Mouse (Mus musculus) v-Abl transformed pro-B cells (cell line): ENCODE results near the gene Ppfia2.

ENCODE experiments used
- in situ Hi-C, 2 experiments: fragments of 400-800 bp; cut with MboI; formaldehyde crosslinking; loops; one replicate each; pipeline ENCODE4 v1.15.1; 2025; ENCODE audit not compliant: unreplicated experiment in 2 of 2

Gene Ppfia2

DNA sequence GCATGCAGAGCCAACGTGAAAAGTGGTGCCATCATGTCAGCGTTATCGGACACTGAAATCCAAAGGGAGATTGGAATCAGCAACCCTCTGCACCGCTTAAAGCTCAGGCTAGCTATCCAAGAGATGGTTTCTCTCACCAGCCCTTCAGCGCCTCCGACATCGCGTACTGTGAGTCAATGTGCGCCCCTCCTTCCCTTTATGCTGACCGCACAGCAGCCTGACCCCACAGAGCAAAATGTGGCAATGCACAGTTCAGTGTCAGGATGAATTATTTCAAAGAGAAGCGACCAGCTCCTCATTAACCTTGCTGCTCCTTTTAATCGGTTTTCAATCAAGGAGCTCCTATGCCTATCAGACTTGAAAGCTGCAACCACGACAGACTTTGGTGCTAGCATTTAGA lies 426.2 kb downstream of the Ppfia2 start:
- in situ Hi-C loops, result no loop called here

DNA sequence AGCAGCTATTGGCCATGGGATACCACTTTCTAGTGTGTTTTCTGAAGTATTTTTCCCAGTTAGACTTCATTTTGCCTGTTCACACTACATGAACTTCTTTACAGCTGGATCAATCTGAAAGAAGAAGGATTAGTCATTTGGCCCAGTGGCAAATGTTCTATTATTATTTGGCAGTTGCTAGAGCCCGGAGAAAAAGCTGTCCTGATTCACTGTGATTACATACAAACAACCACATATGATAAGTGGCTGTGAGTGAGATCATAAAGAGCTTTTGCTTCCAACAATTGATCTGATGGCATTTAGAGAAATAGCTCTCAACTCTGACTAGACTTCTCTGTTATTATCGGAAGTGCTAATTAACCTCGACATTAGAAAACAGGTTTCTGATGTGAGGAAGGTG lies 440.0 kb downstream of the Ppfia2 start:
- in situ Hi-C loops, result no loop called here

DNA sequence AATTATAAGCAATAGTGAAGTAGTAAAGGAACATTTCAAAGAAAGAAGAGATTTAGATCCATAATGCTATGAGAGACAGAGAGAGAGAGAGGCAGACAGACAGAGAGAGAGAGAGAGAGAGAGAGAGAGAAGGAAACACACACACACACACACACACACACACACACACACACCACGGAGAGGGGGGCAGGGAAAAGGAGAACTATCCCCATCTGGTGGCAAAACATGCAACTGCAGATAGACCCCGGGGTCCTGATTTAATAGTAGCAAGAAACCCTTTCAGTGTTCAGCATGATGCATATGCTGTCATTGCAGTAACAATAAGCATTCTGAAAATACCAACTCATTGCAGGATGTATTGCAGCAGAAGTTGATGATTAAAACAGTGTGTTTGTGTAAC lies 442.9 kb downstream of the Ppfia2 start:
- in situ Hi-C loops, result no loop called here

DNA sequence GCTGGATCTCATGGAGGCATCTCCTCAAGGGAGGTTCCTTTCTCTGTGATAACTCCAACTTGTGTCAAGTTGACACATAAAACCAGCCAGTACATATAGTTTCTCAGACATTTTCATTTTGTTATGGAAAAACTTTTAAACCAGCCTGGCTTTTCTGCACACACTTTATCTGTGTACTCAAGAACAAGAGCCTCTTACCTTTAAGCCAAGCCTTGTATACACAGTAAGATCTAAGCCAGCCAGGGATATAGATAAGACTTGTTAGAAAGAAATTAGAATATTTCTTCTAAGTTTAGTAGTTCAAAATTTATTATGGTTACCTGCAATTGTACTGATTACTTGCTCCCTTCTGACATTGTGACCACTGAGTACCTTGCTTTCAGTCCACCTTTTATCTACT lies 444.1 kb downstream of the Ppfia2 start:
- in situ Hi-C loops, result no loop called here

DNA sequence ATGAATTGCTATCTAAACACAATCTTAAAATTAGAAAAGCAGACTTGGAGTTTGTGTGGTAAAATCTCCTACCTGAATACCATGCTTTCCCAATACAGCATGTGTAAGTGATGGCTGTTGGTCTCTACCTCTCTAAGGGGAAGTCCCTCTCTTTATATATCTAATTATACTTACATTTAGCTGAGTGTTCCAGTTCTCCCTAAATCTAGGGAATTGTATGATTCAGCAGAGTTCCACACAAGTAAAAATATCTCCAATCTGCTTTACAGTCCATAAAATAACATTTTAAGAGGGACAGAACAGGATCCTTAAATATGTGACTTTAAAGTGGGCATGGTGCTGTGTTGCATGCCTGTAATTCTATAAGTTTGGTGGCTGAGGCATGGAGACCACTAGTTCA lies 444.7 kb downstream of the Ppfia2 start:
- in situ Hi-C loops, result no loop called here

DNA sequence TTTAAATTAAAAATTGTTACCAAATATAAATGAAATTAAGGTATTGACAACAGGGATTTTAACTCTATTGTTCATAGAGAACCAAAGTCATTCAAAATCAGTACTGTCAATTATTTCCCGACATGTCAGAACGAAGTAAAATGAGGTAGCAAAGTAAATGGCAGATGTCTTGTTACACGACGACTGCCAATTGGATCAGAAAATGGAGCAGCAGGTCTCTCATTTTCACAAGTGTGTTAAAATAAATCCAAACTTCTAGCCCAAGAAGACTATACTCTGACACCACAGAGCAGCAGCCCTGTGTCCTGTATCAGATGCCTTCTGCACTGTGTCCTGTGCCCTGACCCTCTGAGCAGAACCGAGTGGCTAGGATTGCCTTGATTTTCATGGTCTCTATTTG lies 454.2 kb downstream of the Ppfia2 start:
- in situ Hi-C loops, result no loop called here

DNA sequence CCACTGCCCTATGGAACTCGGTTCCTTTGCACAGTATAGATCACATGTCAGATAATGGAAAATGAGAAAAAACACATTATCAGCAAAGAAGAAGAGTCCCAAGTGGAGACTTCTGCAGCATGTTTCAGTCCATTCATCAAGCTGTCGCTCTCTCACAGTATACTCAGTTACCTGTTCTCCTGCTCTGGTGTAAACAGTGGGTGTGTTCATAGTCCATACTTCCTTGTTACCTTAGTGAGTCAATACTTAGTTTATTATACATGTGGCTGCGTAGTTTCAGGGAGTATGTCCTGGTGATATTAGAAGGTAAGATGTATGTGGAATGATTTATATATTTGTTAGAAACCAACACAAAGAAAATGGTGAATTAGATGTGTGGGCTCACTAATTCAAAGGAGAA lies 454.7 kb downstream of the Ppfia2 start:
- in situ Hi-C loops, result no loop called here

DNA sequence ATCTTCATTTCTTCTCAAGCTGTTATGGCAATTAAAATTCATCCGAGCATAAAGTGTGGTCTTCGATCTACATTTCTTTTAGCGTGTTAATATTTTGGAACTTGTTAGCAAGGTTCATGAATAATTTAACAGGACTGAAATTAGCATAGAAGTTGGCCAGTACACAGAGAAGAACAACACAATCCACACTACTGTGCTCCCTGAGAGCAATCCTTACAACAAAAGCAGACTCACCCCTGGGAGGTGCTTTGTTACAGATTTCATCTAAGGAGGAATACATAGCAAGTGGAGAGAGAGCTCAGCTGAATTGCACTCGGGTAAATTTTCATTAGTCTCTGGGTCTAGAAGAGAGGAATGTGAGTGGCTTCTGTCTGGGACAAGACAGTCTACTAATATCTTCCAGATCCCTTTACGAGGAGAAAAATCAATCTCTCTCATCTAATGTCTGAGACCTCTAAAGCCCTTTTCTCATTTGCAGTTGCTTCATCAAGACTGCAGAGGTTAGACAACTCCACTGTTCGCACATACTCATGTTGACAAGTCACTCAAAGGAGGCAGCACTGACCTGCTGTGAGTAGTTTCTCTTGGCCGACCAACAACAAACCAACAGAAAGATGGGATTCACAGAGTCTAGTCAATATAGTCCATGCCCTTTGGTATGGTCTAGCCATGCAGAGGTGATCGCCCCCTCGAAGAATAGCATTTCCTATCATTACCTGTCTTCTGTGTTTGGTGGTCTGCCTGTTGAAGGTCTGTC lies 458.6 kb downstream of the Ppfia2 start:
- in situ Hi-C loops, result no loop called here

DNA sequence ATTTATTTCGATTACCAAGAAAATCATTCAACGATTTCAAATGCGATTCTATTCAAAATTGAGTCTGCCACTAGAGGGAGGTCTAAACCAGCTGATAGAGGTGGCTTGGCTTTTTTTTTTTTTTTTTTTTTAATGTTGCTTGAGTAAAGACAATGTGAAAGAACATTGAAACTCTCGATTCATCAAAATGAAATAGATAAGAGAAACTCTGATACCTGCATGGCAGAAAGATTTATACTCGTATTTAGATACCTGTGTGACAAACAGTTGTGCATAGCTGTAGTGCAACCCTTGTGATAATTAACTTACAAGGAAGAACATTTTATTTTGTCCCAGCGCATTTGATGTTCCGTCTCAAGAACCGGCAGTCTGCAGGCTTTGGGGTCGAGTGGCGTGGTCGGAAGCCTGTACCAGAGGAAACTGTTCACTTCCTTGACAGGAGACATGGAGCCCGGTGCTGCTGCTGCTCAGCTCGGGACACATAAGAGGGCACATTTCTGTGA lies 462.5 kb downstream of the Ppfia2 start:
- in situ Hi-C loops, result no loop called here

DNA sequence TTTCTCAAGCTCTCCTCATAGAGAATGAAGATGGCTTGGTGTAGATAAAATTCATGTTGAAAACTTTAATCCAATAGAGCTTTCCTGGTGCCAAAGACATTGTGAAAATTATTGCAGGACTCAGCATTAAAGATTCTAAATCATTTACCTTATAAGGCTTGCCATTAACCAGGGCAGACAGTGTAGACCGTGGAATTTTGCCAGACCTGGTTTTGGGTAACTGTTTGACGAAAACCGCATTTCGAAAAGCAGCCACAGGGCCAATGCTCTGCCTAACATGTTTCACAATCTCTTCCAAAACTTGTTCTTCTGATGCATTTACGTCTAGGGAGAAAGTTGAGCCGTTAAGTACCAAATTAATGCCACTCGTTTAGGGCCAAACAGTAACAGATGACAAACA lies 466.9 kb downstream of the Ppfia2 start:
- in situ Hi-C loops, result no loop called here

DNA sequence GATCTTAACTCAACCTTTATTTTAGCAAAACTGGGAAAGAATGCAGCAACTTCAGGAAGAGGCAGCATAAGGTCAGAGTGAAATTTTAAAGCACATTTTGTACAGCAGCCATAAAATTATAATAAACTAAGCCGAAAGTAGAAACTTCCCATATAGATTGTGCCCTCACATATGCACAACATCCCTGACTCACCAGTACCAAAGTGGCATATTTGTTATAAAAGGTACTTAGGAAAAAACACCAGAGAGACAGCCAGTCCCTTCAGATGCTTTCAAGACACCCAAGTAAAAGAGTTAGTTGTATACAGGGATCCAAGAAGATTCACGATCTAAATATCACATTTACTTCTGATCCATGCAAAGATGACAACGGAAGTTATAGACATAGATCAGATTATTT lies 468.7 kb downstream of the Ppfia2 start:
- in situ Hi-C loops, result no loop called here

DNA sequence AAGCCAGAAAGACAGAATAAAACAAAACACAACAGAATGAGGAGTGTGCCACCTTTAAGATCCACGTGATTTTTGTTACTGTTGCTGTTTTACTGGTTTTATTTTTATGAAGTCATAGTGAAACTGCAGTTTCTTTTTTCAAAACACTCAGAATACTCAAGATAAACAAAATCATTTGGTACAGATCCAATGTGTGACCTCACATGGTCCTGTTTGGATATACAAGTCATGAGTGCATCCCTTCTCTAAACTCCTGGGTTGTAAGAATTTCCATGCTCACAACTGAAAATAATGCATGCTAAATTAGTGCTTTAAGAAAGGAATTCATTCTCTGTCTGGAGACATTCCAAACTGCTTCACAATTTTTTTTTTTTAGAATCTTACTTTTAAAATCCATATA lies 469.3 kb downstream of the Ppfia2 start:
- in situ Hi-C loops, result no loop called here

DNA sequence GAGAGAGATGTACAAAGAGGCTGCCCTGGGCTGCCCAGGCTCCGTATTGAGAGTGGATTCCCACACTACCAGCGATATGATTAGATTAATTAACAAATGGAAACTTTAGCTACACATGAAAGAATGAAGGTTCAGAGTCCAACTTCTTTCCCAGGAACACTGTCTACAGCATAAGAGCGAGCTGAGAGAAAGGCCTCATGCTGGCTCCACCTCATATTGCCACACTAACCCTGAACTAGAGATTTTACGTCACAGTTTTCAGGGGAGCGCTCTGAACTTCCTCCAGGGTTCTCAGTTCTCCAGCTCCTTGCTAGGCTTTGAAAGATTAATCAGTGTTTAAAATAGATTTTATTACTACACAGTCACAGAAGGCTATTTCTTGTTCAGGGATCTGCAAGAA lies 471.2 kb downstream of the Ppfia2 start:
- in situ Hi-C loops, result no loop called here

DNA sequence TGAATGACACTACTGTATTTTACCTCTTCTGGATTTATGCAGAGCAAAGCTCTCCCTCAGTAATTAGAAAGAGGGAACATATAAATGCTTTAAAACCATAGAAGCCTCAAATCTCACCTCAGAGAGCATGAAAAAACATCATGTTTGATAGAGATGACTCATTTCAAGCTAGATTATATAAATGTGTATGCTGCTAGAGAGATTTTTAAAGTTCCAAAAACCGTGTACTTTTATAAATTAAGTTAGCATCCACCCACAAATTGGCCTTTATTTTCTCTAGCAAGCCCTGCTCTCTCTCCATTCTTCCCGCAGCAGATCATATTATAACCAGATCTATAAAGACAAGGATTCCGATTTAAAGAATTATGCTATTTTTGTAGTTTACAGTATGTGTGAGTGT lies 488.9 kb downstream of the Ppfia2 start:
- in situ Hi-C loops, result no loop called here

DNA sequence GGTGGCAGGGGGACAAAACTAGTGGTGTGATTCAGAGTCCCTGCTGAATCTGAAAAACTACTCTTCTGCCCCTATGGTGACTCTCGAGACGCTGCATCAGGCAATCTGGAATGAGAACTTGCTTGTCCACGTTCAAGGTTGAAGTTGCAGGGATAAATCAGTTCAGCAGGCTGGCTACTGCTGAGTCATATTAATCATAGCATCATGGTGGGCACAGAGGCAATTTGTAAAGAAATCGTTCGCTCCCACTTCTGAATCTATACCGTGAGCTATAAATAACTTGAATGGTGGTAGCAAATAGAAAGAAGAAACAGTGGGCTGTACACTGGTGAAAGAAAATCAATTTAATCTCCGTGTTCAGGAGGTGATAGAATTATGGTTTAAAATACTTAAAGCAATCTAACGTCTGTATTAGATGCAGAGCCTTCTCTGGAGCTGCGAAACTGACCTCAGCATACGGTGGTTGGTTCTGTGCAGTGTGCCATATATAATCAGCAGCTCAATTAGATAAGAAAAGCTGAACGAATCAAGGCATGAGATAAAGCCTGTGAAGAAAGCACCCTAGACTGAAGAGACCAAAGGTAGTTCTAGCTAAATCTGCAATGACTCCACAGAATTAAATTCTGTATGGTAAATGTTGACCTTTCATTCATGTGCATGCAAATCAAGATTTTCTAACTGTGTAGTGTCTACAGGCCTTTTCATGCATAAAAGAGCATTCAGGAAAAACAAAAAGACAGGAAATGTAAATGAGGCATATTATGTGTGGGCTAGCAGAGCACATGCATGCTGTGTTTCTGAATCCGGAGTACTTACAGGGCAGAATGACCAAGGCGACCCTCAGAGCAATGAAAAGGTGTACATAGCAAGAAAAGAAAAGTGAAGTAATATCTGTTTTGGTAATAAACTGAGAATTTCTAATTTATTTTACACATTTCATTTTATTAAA lies 505.3 kb downstream of the Ppfia2 start:
- in situ Hi-C loops, result no loop called here
